Mouse (Mus musculus) C2C12 (cell line): Measurements from ENCODE around the gene Tbxa2r. TPM values are rescaled to one million over a fixed set of nuclear protein-coding genes. Genes with fewer than 3 reads are reported as not detected.
A peak's percentile ranks its signal among the peaks of the same experiment; 100 is the strongest.

Experiments used
- H3K27me3 ChIP-seq: one replicate; pipeline ENCODE4 v1.6.1; 2011; ENCODE audit not compliant: control insufficient read depth, insufficient read depth, insufficient read length
- H3K36me3 ChIP-seq: one replicate; pipeline ENCODE4 v1.6.1; 2011; ENCODE audit not compliant: control insufficient read depth, insufficient read depth
- H3K4me3 ChIP-seq: one replicate; pipeline ENCODE4 v1.5.1; 2011; ENCODE audit warnings: mild to moderate bottlenecking, control low read depth; ENCODE audit not compliant: poor library complexity, insufficient read depth, severe bottlenecking
- H3K79me2 ChIP-seq: one replicate; pipeline ENCODE4 v1.6.1; 2011; ENCODE audit not compliant: control insufficient read depth, insufficient read depth
- H3K79me3 ChIP-seq: one replicate; pipeline ENCODE4 v1.6.1; 2011; ENCODE audit warnings: low read depth, control low read depth
- H3ac ChIP-seq: one replicate; pipeline ENCODE3; 2011; ENCODE audit warnings: low read depth; ENCODE audit not compliant: control insufficient read depth, insufficient read length
- CEBPB ChIP-seq: IDR thresholded peaks from one replicate; pipeline ENCODE4 v1.6.1; 2011; ENCODE audit warnings: low read depth, mild to moderate bottlenecking, control low read depth, moderate library complexity
- CTCF ChIP-seq: IDR thresholded peaks from one replicate; pipeline ENCODE4 v1.5.1; 2011; ENCODE audit not compliant: control insufficient read depth, insufficient read depth, insufficient read length
- FOSL1 ChIP-seq: IDR thresholded peaks from one replicate; pipeline ENCODE4 v1.8.0; 2011; ENCODE audit warnings: mild to moderate bottlenecking, low read length; ENCODE audit not compliant: poor library complexity, insufficient read depth, severe bottlenecking
- MAX ChIP-seq: IDR thresholded peaks from one replicate; pipeline ENCODE4 v1.6.1; 2011; ENCODE audit warnings: mild to moderate bottlenecking, control low read depth
- MYOD1 ChIP-seq: IDR thresholded peaks from one replicate; pipeline ENCODE4 v1.6.1; 2011; ENCODE audit warnings: low read depth; ENCODE audit not compliant: control insufficient read depth, insufficient read length
- MYOG ChIP-seq: IDR thresholded peaks from one replicate; pipeline ENCODE4 v1.6.1; 2011; ENCODE audit not compliant: control insufficient read depth, insufficient read length; ENCODE audit errors: extremely low read depth
- USF1 ChIP-seq: IDR thresholded peaks from one replicate; pipeline ENCODE4 v1.6.1; 2011; ENCODE audit warnings: low read depth, mild to moderate bottlenecking, control low read depth, moderate library complexity
- polyA plus RNA-seq: library from polyadenylated mRNA; unstranded; fragments of >200 nt; fragmentation: generic; extraction: Trizol; gene quantifications from one replicate; pipeline ENCODE4 v1.2.1, GENCODE M21; 2012; ENCODE audit warnings: missing spikeins

Gene Tbxa2r
- polyA plus RNA-seq, 1 experiment: 0.02 TPM

DNA sequence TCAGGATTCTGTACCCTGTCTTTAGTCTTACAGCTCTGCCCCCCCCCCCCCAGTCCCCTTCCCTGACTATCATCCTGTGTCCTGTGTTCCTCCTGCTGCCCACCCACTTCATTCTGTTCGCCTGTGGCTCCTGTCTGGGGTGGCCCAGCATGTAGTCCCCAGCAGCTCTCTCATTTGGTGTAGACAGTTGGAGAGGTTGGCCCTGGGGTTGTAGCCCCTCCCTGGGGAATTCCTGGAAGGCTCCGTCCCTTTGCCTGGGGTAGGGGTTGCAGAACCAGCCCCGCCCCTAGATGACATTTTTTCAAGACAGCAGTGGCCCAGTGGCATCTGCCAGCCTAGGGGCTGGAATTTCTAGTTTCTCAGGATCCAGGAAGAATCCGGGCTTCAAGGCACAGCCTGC lies 29.7 kb downstream of the Tbxa2r start:
- peak overlapping the region; percentile 99 for H3ac ChIP-seq

DNA sequence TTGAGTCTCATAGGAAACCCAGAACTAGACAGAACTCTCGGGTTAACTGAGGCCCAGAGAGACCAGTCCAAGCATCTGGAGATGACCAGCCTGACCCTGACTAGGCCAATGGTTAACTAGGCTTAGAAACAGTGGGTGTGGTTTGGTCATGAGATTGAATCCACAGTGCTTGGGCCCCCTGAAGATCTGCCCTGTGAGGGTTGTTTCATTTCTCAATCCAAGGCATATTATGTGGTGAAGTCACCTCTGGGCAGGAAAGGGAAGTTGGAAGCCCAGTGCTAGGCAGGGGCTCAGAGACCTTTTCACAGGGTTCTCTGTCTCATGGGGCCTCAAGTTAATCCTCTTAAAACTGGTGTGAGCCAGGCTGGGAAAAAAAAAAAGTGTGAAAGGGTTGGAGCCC lies 30.3 kb downstream of the Tbxa2r start:
- no peak overlapping the region for H3K4me3 ChIP-seq
- H3ac ChIP-seq: no peak overlapping the region
- H3K36me3 ChIP-seq: no peaks in the 10 kb centered on the region
- TF ChIP-seq CEBPB (no peak), MYOG (no peak), FOSL1 (no peak), MAX (no peak), MYOD1 (no peak)
- no peaks in the 10 kb centered on the region for H3K27me3 ChIP-seq
- no peaks in the 10 kb centered on the region for H3K79me3 ChIP-seq
- H3K79me2 ChIP-seq: no peaks in the 10 kb centered on the region

More for the DNA sequence above, 29.7 kb downstream of the Tbxa2r start:
- no peaks in the 10 kb centered on the region for H3K79me3 ChIP-seq
- TF ChIP-seq MAX: no peak
- no peak for TF ChIP-seq CTCF
- TF ChIP-seq CEBPB: no peak
- TF ChIP-seq FOSL1: no peak
- TF ChIP-seq USF1: no peak
- TF ChIP-seq MYOD1: no peak
- no peaks in the 10 kb centered on the region for H3K27me3 ChIP-seq
- no peaks in the 10 kb centered on the region for H3K79me2 ChIP-seq
- no peaks in the 10 kb centered on the region for H3K36me3 ChIP-seq
- peak overlapping the region; percentile 50 for H3K4me3 ChIP-seq

DNA sequence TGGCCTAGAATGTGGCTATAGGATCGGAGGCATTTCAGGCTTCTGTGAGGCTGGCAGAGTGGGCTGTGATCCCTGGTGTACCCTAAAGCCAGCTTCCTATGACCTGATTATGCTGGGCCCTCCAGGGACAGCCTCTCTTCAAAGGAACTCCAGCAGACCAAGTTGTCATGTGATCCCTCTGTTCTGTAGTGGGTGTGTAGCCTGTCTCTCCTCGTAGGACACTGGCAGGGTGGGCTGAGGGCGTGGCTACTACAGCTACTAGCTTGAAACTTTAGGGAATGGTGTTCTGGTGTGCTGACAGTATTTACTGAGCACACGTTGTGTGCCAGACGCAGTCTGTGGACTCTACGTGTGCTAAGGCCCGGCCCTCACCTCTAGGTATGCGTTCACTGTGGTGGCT lies 32.2 kb downstream of the Tbxa2r start:
- H3K79me2 ChIP-seq: no peaks in the 10 kb centered on the region
- no peak overlapping the region for H3K4me3 ChIP-seq
- H3K79me3 ChIP-seq: no peaks in the 10 kb centered on the region
- H3K36me3 ChIP-seq: peaks cover 6% of the 10 kb centered on the region
- no peak overlapping the region for H3ac ChIP-seq
- no peaks in the 10 kb centered on the region for H3K27me3 ChIP-seq
- TF ChIP-seq MYOD1 (no peak), CEBPB (no peak), MYOG (no peak), CTCF (no peak), FOSL1 (no peak), USF1 (no peak), MAX (no peak)

DNA sequence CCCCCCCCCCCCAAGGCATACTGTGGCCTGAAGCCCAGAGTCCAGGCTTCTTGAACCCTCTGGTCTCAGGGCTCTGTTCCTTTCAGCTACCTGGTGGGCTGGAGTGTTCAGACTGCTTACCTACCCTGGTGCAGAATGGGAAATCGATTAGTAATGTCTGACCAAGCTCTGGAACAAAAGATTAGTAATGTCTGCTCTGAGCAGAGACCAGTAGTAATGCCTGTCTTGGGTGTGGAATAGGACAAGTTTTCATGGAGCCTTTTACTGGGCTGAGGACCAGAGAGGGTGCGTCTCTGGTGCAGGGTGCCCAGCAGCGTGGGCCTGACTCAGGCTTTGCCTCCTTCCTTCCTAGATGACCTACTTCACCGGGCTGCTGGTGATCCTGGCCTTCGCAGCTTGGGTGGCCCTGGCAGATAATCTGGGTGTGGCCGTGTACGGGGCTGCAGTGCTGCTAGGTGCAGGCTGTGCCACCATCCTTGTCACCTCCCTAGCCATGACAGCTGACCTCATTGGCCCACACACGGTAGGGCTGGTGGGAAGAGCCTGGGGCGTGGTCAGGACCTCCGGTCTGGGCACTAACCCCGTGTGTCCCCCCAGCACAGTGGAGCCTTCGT lies 33.9 kb downstream of the Tbxa2r start:
- H3K79me3 ChIP-seq: no peaks in the 10 kb centered on the region
- no peak overlapping the region for H3ac ChIP-seq
- H3K27me3 ChIP-seq: no peaks in the 10 kb centered on the region
- no peak overlapping the region for H3K4me3 ChIP-seq
- no peak for TF ChIP-seq USF1
- no peak for TF ChIP-seq CEBPB
- TF ChIP-seq CTCF: no peak
- H3K79me2 ChIP-seq: no peaks in the 10 kb centered on the region
- H3K36me3 ChIP-seq: peaks cover 21% of the 10 kb centered on the region

DNA sequence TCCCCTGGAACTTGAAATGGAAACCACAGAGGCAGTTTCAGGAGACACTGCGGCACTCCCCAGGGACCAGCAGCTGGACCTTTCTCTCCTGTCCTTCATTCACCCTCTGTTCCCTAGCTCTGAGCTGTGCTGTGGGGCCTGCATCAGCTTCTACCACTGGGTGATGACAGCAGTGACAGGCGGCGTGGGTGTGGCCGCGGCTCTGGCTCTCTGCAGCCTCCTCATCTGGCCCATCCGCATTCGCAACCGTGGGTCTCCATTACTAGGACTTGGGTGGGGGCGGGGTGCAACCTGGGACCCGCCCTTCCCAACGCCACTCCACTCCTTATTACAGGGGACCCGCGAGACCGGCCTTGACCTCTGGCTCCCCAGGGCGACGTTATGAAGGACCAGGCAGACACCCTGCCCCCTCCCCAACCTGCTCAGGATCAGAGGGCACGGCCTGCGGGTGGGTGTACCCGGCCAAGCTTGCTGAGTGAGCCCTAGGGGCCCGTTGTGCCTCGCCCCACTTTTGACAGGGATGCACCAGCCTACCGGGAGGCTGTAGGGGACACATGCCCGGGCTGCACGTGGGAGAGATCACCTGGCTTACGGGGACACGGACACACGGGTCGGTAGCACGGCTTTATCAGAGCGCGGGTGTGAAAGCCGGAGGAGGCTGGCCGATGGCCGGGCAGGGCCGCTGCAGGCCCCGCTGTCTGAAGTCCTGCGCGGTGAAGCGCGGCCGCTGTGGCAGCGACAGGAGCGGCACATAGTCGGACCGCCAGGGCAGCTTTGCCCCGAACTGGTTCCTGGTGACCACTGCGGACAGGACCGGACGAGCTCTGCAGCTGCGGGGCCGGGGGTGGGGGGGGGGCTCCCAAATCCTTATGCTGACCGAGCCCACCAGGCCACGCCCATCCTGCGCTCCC lies 35.2 kb downstream of the Tbxa2r start:
- H3K27me3 ChIP-seq: no peaks in the 10 kb centered on the region
- no peaks in the 10 kb centered on the region for H3K79me2 ChIP-seq
- TF ChIP-seq MAX (no peak), MYOD1 (no peak), CEBPB (no peak), USF1 (no peak), FOSL1 (no peak), MYOG (no peak), CTCF (no peak)
- peaks cover 32% of the 10 kb centered on the region for H3K36me3 ChIP-seq
- no peak overlapping the region for H3K4me3 ChIP-seq
- H3K79me3 ChIP-seq: no peaks in the 10 kb centered on the region
- no peak overlapping the region for H3ac ChIP-seq
